In genomic region chr16:34920182-34920581, GRCm38 (mm10) we compare ENCODE assay signal across 7 mouse cellular contexts.
DNase-seq lines count a peak whose midpoint lies in the region; ATAC-seq and TF ChIP-seq lines count a peak whose summit lies in the region.

No protein-coding gene starts in this region.

- no peak overlapping the region for H3K4me3 ChIP-seq in ES-E14 (ENCODE audit: insufficient read depth in 1 of 2, low read depth in 1 of 2, low read length in 2 of 2, poor library complexity in 1 of 2, severe bottlenecking in 1 of 2)
- H3K4me3 ChIP-seq in lung, embryonic 15.5 days: no peak overlapping the region

- DNase-seq in left cerebral cortex, adult 18-20 months (ENCODE audit: low spot score in 2 of 2): peak; percentile 9 to 25
- no peak for DNase-seq in left cerebral cortex, postnatal 36 days (ENCODE audit: low spot score in 2 of 2)
- peak; percentile 50 for DNase-seq in ES-E14 (ENCODE audit: low read depth, low spot score)
- peak; percentile 47 to 72 for DNase-seq in adrenal gland, postnatal 36 days
- peak; percentile 68 to 69 for DNase-seq in heart, postnatal 14 days
- no peak for DNase-seq in natural killer cell, adult 2 months (ENCODE audit: low spot score in 2 of 2)

- in situ Hi-C loops in ES-E14 (cut with MboI; ENCODE audit: low sequenced_read_pairs in 2 of 2, unreplicated experiment in 2 of 2): no loop called here

- no peaks in the 10 kb centered on the region for H3K4me1 ChIP-seq in ES-E14 (ENCODE audit: control insufficient read depth in 2 of 2, insufficient read depth in 2 of 2, low read length in 2 of 2, poor library complexity in 1 of 2)
- peaks cover 60% of the 10 kb centered on the region for H3K4me1 ChIP-seq in lung, embryonic 15.5 days

- no peak overlapping the region for H3K9ac ChIP-seq in ES-E14 (ENCODE audit: insufficient read depth, low read depth, low read length, poor library complexity, severe bottlenecking)
- no peak overlapping the region for H3K9ac ChIP-seq in lung, embryonic 15.5 days

- H3K9me3 ChIP-seq in ES-E14 (ENCODE audit: control insufficient read depth, insufficient read depth, low read depth, low read length): no peaks in the 10 kb centered on the region
- no peaks in the 10 kb centered on the region for H3K9me3 ChIP-seq in lung, embryonic 15.5 days

- intact Hi-C loops in left cerebral cortex, postnatal 36 days (cut with DNase I): loop anchor here (5.0 kb wide), 1 partner anchor 47 kb away; no protein-coding TSS in a partner anchor
- intact Hi-C loops in heart, postnatal 14 days (cut with DNase I): loop anchor here (1.0 to 2.0 kb wide), 2 partner anchors 15 to 47 kb away; no protein-coding TSS in a partner anchor

- H3K27me3 ChIP-seq in lung, embryonic 15.5 days: no peaks in the 10 kb centered on the region

- H3K27ac ChIP-seq in ES-E14 (ENCODE audit: insufficient read depth, low read depth, low read length, poor library complexity, severe bottlenecking): no peak overlapping the region
- H3K27ac ChIP-seq in lung, embryonic 15.5 days: peak overlapping the region; percentile 91

- H3K4me2 ChIP-seq in lung, embryonic 15.5 days: peak overlapping the region; percentile 67; the same call in 1 of the 2 replicates

- no peaks in the 10 kb centered on the region for H3K36me3 ChIP-seq in ES-E14 (ENCODE audit: control insufficient read depth, insufficient read depth, low read length, poor library complexity, severe bottlenecking)
- no peaks in the 10 kb centered on the region for H3K36me3 ChIP-seq in lung, embryonic 15.5 days

- 6% methylated on average over 6 of the region's 6 CpGs for WGBS in lung, embryonic 15.5 days

- no peak for ATAC-seq in lung, embryonic 15.5 days (ENCODE audit: borderline replicate concordance, extremely low read depth, low FRiP score, low TSS enrichment)

TF ChIP-seq in ES-E14, 5 proteins besides CTCF, POLR2A, EP300 and RAD21:
- TF ChIP-seq CHD2 (IDR thresholded peaks at IDR 0.05; ENCODE audit: low read depth, low read length) (no peak), ZC3H11A (IDR thresholded peaks at IDR 0.05; ENCODE audit: borderline replicate concordance, low read depth, low read length) (no peak), ZNF384 (IDR thresholded peaks at IDR 0.05; ENCODE audit: low read depth, low read length) (no peak), HCFC1 (IDR thresholded peaks at IDR 0.05; ENCODE audit: borderline replicate concordance, insufficient read depth, low read length) (no peak), MAFK (IDR thresholded peaks at IDR 0.05; ENCODE audit: insufficient read depth, low read depth, low read length) (no peak)

Comparison
In these comparisons a context has a peak if more than half of its experiments do, and no peak if none do; other contexts are left out.
1. DNase-seq: peak in left cerebral cortex, adult 18-20 months (2 of 2), ES-E14 (single experiment), adrenal gland, postnatal 36 days (2 of 2) and heart, postnatal 14 days (2 of 2); none in left cerebral cortex, postnatal 36 days (0 of 2) and natural killer cell, adult 2 months (0 of 2).